Comparison of ENCODE assay signal across 10 mouse cellular contexts in the genomic region with DNA sequence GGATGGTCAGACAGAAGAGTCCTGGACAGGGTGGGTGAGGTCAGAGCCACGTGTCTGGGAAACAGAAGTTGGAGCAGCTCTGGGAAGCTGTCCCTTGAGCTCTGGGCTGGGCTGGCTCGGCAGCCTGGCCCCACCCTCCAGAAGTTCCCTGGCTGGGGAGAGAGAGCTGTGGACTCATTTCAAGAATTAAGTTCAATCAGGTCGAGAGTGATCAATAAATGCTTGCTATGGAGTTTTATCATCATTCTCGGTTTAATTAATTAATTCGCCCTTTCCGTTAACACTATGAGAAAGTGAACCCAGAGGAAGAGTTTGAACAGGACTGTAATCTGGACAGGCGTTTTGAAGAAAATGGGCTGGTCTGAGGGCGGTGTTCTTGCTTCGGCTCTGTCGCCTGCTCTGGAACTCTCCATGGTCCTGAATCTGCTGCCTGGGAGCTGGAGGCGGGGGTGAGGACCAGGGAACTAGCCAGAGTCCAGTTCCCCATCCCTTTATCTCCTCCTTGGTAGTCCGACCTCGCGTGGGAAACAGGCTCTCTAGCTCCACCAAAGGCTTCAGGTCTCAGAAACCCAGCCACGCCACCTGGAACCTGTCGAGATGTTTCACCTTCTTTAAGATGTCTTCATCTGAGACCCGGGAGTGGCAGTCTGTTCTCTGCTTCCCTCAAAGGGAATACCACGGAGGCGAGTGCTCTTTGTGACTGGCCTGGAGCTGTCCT. TPM values are rescaled to one million over a fixed set of nuclear protein-coding genes. Genes with fewer than 3 reads are reported as not detected.
DNase-seq lines count a peak whose midpoint lies in the region; ATAC-seq lines count a peak whose summit lies in the region.
"Had no signal": no experiment of that assay in that cellular context is flagged by ENCODE, and none has a peak within 500 bp of the region (broad histone marks: within the 10 kb centered on the region; RNA-seq: fewer than 3 reads in every experiment).

No protein-coding gene starts in this region.

- no peak overlapping the region for H3K9ac ChIP-seq in embryonic facial prominence, embryonic 12.5 days
- peak overlapping the region; percentile 93 for H3K9ac ChIP-seq in hindbrain, embryonic 15.5 days
- H3K9ac ChIP-seq: lung, embryonic 15.5 days had no signal

- H3K27ac ChIP-seq in embryonic facial prominence, embryonic 12.5 days: no peak overlapping the region
- H3K27ac ChIP-seq in hindbrain, embryonic 15.5 days (replicated peaks): peak overlapping the region; percentile 97
- H3K27ac ChIP-seq: lung, embryonic 15.5 days had no signal

- peaks cover 27% of the 10 kb centered on the region for H3K4me1 ChIP-seq in embryonic facial prominence, embryonic 12.5 days
- peaks cover 55% of the 10 kb centered on the region for H3K4me1 ChIP-seq in hindbrain, embryonic 15.5 days (replicated peaks)

- no peak for ATAC-seq in embryonic facial prominence, embryonic 12.5 days (ENCODE audit: insufficient number of reproducible peaks, insufficient read depth, low FRiP score, low TSS enrichment)
- no peak for ATAC-seq in hindbrain, embryonic 15.5 days (ENCODE audit: low FRiP score, low read depth)

- no peaks in the 10 kb centered on the region for H3K9me3 ChIP-seq in embryonic facial prominence, embryonic 12.5 days
- no peaks in the 10 kb centered on the region for H3K9me3 ChIP-seq in hindbrain, embryonic 15.5 days
- H3K9me3 ChIP-seq: lung, embryonic 15.5 days had no signal

- no peaks in the 10 kb centered on the region for H3K36me3 ChIP-seq in embryonic facial prominence, embryonic 12.5 days
- H3K36me3 ChIP-seq in hindbrain, embryonic 15.5 days: no peaks in the 10 kb centered on the region
- H3K36me3 ChIP-seq: lung, embryonic 15.5 days had no signal

- no peak overlapping the region for H3K4me3 ChIP-seq in embryonic facial prominence, embryonic 12.5 days
- H3K4me3 ChIP-seq in hindbrain, embryonic 15.5 days: peak overlapping the region; percentile 58
- H3K4me3 ChIP-seq: erythroblast, embryonic 14.5 days; lung, embryonic 15.5 days had no signal

- 0 out of 2 replicates have a peak overlapping the region, but pooled peaks have one; percentile 92 for H3K4me2 ChIP-seq in embryonic facial prominence, embryonic 12.5 days (replicated peaks)
- H3K4me2 ChIP-seq in hindbrain, embryonic 15.5 days: peak overlapping the region; percentile 83

- 2% methylated on average over 19 of the region's 19 CpGs for WGBS in embryonic facial prominence, embryonic 12.5 days
- WGBS in hindbrain, embryonic 15.5 days: under 1% methylated on average over 19 of the region's 19 CpGs

- peak; percentile 11 to 59 for DNase-seq in spleen, postnatal 10 days (ENCODE audit: low spot score in 2 of 2)
- DNase-seq in spleen, adult 12 weeks (ENCODE audit: low spot score): no peak
- peak; percentile 88 for DNase-seq in adrenal gland, postnatal 10 days
- peak; percentile 48 for DNase-seq in lung, postnatal 36 days
- DNase-seq in retina, postnatal 1 day: peak; percentile 84
- DNase-seq in left cerebral cortex, adult 8-10 months (ENCODE audit: low spot score in 2 of 2): no peak

- peaks cover 79% of the 10 kb centered on the region for H3K27me3 ChIP-seq in embryonic facial prominence, embryonic 12.5 days
- no peaks in the 10 kb centered on the region for H3K27me3 ChIP-seq in hindbrain, embryonic 15.5 days

RNA-seq across cellular contexts. Expression of a gene that starts 1.6 kb away (rescaled TPM):
- 10 to 100 TPM; 11.1 to 19.5 TPM for total RNA-seq in adrenal gland, postnatal 10 days (2021)
- 49.5 and 61.2 TPM in 2 replicates for polyA plus RNA-seq in embryonic facial prominence, embryonic 12.5 days (2016; fragmentation: Nextera tagmentation; extraction: Ambion mirVana)
- polyA plus RNA-seq in hindbrain, embryonic 15.5 days (2015; fragmentation: Nextera tagmentation; extraction: Ambion mirVana): 784 and 959 TPM in 2 replicates
- total RNA-seq in left cerebral cortex, adult 8-10 months (2022): 100 to 1,000 TPM; 162 to 174 (median 169) TPM
- polyA plus RNA-seq: erythroblast, embryonic 14.5 days had no signal

Comparison
In these comparisons a context has a peak if more than half of its experiments do, and no peak if none do; other contexts are left out.
1. DNase-seq: peak in spleen, postnatal 10 days (2 of 2), adrenal gland, postnatal 10 days (single experiment), lung, postnatal 36 days (single experiment) and retina, postnatal 1 day (single experiment); none in spleen, adult 12 weeks (single experiment) and left cerebral cortex, adult 8-10 months (0 of 2).
2. RNA of a gene that starts 1.6 kb away (total RNA-seq): 162 to 174 TPM in left cerebral cortex, adult 8-10 months; 11.1 to 19.5 TPM in adrenal gland, postnatal 10 days; every median in the first group is over 4 times any median in the second.